Mouse (Mus musculus): ENCODE measurements around the gene Chsy1.

Chsy1 gene

GRCm38 (mm10) chr7:66170802-66171505, 61.6 kb downstream of the Chsy1 start:
- in situ Hi-C loops (cut with MboI, MseI), result loop anchor here (5.0 kb wide), 2 partner anchors 71 to 76 kb away; no protein-coding TSS in a partner anchor

DNA sequence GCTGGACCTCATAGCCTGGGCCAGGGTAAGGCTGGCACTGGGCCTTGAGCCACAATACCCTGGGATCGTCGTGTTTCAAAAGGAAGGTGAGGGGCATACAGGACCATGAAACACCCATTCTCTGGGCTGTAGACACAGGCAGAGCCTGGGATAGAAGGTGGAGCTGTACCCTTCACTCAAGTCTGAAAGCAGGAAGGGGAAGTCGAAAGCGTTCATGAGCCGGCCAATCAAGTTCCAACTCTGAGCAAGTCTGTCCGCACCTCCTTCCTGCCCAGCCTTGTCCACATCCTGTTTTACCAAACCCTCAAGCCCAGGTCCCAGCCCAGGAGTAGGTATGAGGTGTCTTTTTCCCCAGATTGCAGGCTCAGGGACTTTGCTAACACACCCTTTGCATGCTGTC, 66.4 kb downstream of the Chsy1 start:
- in situ Hi-C loops (cut with MboI, MseI), result no loop called here

DNA sequence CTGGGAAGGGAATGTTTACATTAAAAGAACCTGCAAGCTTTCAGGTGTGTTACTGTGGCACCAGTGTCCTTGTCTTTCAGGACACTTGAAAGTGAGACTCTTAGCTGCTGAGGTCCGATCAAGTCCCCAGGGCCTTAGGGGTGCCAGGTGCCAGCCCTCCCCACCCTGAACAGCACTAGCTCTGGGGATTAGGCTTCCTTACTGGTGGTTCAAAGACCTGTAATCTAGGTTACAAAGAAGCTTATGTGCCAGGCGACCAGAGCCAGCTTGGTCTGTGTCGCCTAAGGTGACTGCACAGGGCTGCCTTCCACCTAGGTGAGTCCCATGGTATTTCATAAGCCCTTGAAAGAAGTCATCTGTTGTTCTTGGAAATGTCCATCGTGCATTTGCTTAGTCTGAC, 66.9 kb downstream of the Chsy1 start:
- in situ Hi-C loops (cut with MboI, MseI), result no loop called here

GRCm38 (mm10) chr7:66176929-66177328, 67.6 kb downstream of the Chsy1 start:
- in situ Hi-C loops (cut with MboI, MseI), result no loop called here

DNA sequence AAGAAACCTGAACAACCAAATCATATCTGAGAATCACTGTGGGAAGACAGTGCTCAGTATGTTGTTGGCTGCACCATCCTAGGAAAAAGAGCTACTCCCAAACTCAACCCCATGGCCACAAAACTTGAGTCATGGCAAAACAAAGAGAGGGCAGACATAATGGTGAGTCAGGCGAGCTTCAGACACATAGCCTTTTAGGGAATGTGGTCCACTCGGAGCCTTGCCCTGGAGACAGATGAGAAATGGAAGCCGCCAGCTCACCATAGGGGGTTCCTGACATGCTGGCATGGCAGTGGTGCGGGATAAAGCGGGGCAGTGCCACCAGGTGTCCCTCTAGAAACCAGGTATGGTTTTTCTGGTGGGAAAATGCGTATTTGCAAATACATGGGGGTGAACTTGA, 68.8 kb downstream of the Chsy1 start:
- in situ Hi-C loops (cut with MboI, MseI), result no loop called here

GRCm38 (mm10) chr7:66179120-66179581, 69.8 kb downstream of the Chsy1 start:
- in situ Hi-C loops (cut with MboI, MseI), result no loop called here

GRCm38 (mm10) chr7:66179711-66180110, 70.4 kb downstream of the Chsy1 start:
- in situ Hi-C loops (cut with MboI, MseI), result loop anchor here (5.0 to 10.0 kb wide), 3 partner anchors 32 to 1035 kb away; no protein-coding TSS in a partner anchor

- in situ Hi-C loops (cut with MboI, MseI), result loop anchor here (5.0 to 10.0 kb wide), 3 partner anchors 33 to 1035 kb away; no protein-coding TSS in a partner anchor
Observed at GRCm38 (mm10) chr7:66180260-66180659, 70.9 kb downstream of the Chsy1 start.

- in situ Hi-C loops (cut with MboI, MseI), result loop anchor here (5.0 to 10.0 kb wide), 3 partner anchors 34 to 1034 kb away; no protein-coding TSS in a partner anchor
Observed at GRCm38 (mm10) chr7:66180711-66181365, 71.5 kb downstream of the Chsy1 start.

GRCm38 (mm10) chr7:66182075-66182715, 72.9 kb downstream of the Chsy1 start:
- in situ Hi-C loops (cut with MboI, MseI), result loop anchor here (5.0 to 10.0 kb wide), 3 partner anchors 35 to 1033 kb away; no protein-coding TSS in a partner anchor

- in situ Hi-C loops (cut with MboI, MseI), result loop anchor here (5.0 to 10.0 kb wide), 3 partner anchors 36 to 1031 kb away; no protein-coding TSS in a partner anchor
Observed at GRCm38 (mm10) chr7:66183404-66183803, 74.1 kb downstream of the Chsy1 start.

DNA sequence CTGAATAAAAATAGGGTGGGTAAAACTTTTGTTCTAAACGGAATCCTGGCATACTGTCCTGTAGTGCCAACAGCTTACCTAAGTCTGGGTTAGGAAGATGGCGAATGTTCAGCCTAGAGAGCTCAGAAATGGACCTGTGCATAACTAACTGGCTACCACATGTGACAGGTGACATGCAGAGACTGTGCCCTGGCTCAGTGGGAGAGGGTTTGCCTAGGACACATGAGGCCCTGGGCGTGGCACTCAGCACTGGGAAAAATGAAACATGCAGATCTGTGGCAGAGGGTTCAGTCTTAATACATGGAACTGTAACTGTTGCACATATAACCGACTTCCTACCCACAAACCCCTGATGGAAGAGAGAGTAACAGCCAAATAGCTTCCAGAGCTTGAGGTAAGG, 74.7 kb downstream of the Chsy1 start:
- in situ Hi-C loops (cut with MboI, MseI), result loop anchor here (5.0 to 10.0 kb wide), 3 partner anchors 37 to 1031 kb away; no protein-coding TSS in a partner anchor

DNA sequence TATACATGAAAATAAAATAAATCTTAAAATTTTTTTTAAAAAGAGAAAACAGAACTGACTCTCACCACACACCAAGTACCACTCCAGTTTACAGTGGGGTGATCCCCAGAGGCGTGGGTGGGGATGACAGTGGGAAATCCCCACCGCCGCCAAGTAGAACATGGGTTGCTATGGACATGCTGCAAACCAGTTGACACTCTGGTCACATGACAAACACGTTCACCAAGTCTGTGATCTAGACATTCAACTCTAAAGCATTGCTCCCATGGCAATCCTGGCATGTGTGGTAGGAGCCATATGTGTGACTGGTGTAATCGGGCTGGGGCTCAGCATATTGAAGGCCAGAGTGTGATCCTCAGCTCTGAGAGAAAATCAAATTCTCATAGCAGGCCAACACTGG, 76.1 kb downstream of the Chsy1 start:
- in situ Hi-C loops (cut with MboI, MseI), result loop anchor here in 1 of 2 experiments (5.0 to 10.0 kb wide), 2 partner anchors 83 to 1029 kb away; no protein-coding TSS in a partner anchor

DNA sequence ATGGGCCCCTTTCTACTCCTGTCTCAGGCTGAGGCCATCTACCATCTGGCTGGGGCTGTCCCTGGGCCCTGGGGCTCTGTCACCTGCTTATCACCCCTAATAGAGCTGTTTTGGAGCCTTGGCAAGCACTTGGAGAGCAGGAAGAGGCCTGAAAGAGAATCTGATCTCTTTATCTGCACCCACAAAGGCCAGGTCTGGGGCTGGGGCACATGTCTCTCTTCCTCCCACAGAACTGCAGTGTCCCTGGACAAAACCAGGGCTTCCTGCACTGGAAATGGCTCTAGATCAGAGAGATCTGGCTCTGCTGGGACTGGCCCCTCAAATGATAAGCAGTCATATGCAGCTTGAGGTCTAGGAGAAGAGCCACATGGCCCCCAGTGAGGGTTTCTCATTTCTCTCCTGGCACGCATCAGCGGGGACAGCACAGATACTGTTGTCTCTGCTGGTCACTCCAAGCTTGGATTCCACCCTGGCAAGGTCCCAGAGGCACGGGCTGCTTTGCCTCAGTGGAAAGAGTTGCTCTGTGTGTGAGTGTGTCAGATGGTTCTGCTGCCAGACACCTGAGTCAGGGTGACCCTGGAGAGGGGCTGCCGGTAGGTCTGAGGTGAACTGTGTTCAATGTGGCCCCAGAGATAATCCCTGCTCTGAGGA, 78.4 kb downstream of the Chsy1 start:
- in situ Hi-C loops (cut with MboI, MseI), result loop anchor here in 1 of 2 experiments (5.0 to 10.0 kb wide), 2 partner anchors 85 to 1027 kb away; no protein-coding TSS in a partner anchor

- in situ Hi-C loops (cut with MboI, MseI), result loop anchor here in 1 of 2 experiments (10.0 kb wide), 1 partner anchor 1056 kb away; no protein-coding TSS in a partner anchor
Observed at GRCm38 (mm10) chr7:66190385-66190784, 81.1 kb downstream of the Chsy1 start.

DNA sequence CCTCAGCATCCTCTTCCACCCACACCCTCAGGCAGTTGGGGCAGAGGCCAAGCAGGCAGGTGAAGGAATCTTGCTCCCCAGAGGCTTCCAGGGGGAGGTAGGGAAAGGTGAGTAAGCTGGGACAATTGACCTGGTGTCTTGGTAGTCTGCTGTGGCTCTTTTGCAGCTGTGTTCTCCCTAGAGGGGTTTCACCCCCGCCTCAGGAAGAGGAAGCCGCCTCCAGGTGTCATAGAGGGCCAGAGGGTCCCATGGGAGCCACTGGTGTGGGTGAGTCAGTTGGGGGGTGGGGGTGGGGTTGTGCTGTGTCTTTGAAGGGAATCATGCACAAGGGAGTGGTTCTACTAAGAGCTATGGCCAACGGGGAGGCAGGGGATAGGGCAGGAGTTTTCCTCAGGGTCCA, 85.2 kb downstream of the Chsy1 start:
- in situ Hi-C loops (cut with MboI, MseI), result loop anchor here in 1 of 2 experiments (10.0 kb wide), 1 partner anchor 1060 kb away; no protein-coding TSS in a partner anchor

DNA sequence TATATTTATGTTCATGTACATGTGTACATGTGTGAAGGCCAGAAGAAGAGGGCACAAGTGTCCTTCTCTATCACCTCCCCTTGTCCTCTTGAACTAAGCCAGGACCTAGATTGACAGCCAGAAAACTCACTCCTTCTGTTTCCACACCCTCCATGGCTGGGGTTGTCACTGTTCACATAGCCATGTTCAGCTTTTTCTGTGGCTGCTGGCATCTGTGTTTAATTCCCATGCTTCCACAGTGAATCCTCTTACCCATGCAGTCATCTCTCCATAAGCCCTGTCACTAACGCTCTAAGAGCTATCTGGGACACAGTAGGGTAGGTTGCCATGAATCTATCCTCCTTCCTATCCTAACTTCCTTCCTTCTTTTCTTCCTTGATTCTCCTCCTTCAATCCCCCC, 86.6 kb downstream of the Chsy1 start:
- in situ Hi-C loops (cut with MboI, MseI), result loop anchor here in 1 of 2 experiments (10.0 kb wide), 1 partner anchor 1061 kb away; no protein-coding TSS in a partner anchor

DNA sequence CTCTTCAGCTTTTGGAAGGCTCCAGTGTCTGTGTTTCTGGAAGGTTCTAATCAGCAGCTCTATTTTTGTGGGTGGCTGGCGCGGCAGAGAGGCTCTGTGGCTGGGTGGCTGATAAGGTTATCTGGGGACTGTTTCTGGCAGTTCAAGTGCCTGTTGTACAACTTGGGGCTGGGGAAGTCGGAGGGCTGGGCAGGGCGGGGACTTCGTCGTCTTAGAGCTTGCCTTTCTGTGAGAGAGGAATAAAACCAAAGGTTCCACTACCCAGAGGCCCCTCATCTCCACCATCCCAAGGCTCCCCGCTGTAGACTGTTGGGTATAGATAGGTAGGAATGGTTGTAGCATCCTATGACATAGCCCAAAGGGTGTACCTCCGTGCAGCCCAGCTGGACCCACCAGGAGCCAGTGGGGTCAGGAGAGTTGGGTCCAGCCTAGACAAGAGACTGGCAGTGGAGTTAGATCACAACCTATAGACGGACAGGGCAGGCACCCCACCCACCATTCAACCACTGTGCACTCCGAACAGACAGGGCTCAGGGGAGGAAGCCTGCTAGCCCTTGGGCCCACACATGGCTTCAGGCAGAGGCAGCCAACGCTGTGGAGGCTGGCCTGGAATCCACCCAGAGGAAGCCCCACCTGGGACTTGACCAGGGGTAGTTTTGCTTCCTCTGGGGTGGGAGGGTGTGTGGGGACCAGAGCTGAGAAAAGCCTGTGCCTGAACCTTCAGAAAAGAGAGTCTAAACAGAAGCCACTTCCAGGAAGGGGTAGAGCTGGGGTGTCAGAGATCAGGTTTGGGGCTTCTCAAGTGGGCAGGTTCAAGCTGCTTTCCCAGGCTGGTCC, 87.5 kb downstream of the Chsy1 start:
- in situ Hi-C loops (cut with MboI, MseI), result loop anchor here in 1 of 2 experiments (10.0 kb wide), 1 partner anchor 1062 kb away; no protein-coding TSS in a partner anchor

- in situ Hi-C loops (cut with MboI, MseI), result loop anchor here in 1 of 2 experiments (10.0 kb wide), 1 partner anchor 1064 kb away; no protein-coding TSS in a partner anchor
Observed at GRCm38 (mm10) chr7:66198416-66198815, 89.1 kb downstream of the Chsy1 start.

- in situ Hi-C loops (cut with MboI, MseI), result loop anchor here in 1 of 2 experiments (10.0 kb wide), 1 partner anchor 1065 kb away; no protein-coding TSS in a partner anchor
Observed at GRCm38 (mm10) chr7:66199391-66199831, 90.1 kb downstream of the Chsy1 start.

Data from T-helper 17 cell (primary cell).